Mouse (Mus musculus): Measurements from ENCODE around the gene Mrps18c.

Mrps18c gene

DNA sequence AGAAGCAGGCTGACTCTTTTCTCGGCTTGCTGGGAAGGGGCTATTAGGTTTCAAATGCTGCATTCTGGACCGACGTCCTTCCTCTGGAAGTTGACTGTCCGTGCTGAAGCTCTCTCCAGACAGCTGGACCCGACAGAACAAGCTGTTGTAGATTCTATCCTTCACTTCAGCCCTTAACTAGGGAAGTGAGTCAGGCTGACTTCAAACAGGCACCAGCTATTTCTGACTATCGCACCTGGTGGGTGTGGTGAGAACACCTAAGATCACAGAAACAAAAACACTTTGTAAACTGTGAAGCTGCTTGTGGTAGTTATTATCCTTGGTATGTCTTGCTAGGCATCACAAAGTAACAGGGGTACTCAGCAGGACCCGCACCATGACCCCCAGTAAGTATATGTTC is 28.1 kb downstream of the Mrps18c start:
- DNase-seq (ENCODE audit: low spot score): no peak

DNA sequence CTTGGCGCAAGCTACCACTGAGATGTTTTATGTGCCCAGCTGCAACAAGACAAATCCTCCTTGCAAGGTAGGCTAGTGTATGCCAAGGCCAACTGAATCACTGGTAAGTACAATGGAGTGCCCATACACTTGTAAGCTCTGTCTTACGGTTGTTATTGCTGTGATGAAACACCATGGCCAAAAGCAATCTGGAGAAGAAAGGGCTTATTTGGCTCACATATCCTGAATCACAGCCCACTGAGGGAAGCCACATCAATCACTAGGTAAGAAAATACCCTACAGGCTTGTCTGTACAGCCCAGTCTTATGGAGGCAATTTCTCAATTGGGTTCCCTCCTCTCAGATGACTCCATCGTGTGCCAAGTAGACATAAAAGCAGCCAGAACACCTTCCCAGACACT is 30.3 kb downstream of the Mrps18c start:
- DNase-seq (ENCODE audit: low spot score): no peak

DNA sequence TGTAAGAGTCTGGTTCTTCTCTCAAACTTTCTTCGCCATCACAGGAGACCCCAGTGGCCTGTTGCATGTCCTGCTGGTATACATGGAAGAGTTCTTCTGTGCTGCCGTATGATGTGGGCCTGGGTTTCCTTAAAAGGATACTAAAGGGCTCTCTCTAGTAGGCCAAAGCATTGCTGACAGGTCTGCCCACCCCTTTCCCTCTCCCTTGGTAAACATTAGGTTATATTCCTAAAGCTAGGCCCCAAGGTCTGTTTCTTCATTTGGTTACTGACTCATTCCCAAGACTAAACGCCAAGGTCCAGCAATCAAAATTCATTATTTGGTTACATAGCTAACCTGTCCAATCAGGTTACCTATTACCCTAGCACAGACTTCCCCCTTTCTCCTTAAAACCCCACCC is 34.3 kb downstream of the Mrps18c start:
- DNase-seq (ENCODE audit: low spot score): no peak

DNA sequence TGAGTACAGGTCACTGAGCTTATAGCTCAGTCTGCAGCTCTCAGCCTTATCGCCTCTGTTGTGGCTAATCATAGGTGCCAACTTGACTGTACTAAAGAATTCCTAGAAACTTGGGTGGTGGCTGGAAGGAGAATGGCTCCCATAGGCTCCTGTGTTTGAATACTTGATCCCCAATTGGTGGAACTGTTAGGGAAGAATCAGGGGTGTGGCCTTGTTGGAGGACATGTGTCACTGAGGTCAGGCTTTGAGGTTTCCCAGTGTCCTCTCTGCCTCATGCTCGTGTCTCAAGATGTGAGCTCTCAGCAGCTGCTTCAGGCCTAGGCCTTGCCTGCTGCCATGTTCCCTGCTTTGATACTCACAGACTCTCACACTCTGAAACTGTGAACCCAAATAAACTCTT is 35.4 kb downstream of the Mrps18c start:
- DNase-seq (ENCODE audit: low spot score): no peak

DNA sequence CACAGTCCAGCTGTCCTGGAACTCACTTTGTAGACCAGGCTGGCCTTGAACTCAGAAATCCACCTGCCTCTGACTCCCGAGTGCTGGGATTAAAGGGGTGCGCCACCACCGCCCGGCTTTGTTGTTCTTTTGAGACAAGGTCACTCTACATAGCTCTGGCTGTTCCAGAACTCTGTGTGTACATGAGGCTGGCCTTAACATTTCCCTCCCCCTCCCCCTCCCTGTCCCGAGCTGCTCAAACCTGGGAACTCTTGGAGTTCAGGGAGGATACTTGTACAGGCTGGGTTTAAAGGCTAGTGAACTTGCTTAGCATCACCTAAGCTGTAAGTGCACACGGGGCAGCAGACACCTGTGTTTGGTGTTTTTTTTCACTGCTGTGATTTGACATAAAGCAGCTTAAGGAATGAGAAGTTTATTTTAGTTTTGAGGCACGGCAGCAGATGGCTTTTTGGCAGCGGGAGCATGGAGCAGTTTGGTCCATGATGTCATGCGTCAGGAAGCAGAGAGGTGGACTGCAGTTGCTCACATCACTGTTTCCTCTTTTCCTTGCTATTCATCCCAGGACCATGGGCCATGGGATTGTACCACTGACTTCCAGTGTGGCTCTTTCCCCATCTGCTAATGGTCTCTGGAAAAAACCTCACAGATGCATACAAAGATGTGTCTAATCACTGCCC is 37.6 kb downstream of the Mrps18c start:
- DNase-seq (ENCODE audit: low spot score): no peak

DNA sequence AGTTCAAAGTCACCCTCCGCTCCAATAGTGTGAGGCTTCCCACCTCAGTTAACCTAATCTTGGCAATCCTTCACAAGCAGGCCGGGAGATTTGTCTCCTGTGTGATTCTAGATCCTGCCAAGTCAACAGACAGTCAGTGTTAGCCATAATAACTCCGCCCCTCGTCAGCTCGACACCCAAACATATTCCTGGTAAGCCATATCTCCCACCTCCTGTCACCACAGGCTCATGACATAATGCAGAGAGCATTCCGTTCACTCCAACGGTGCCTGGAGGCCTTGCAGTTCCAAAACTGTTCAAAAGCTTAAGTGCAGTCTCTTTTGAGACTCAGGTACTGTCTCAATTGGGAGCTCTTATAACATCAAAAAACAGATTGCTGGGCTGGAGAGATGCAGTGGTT is 39.5 kb downstream of the Mrps18c start:
- DNase-seq (ENCODE audit: low spot score): no peak

DNA sequence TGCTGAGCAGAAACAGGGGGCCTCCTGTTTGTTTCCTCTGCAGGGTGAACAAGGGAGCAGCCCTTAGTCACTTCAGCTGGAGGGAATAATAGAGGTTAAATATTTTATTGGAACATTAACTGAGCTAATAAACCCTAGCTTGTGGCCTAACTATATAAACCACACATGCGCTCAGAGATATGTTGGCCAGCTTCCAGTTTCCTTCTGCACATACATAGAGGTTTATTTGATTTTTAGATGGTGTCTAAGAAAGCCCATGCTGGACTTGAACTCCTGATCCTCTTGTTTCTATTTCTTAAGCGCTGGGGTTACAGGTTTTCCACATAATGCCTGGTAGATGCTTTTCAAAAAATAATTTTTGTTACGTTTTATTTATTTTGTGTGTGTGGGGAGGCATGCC is 46.1 kb downstream of the Mrps18c start:
- no peak for DNase-seq (ENCODE audit: low spot score)

DNA sequence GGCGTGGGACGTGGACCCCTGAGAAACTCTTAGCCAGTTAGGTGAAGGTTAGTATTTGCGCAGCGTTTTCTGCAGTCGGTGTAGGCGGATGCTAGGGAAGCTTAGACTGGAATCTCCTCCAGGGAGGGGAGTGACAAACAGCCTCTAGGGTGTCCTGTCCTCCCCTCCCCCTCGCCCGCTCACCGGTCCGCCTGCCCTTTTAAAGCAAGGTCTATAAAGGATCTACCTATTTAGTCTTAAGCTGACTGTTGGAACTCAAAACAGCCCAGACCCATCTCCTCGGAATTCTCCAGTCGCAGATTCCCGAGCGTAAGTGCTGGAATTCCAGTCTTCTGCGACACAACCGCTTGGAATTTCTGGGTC is 47.0 kb downstream of the Mrps18c start, which contains the start of gene Gpat3:
Gene Gpat3 (plus strand): TSS at position 229 of the 363 bp plus-strand sequence.
- DNase-seq (ENCODE audit: low spot score): no peak

DNA sequence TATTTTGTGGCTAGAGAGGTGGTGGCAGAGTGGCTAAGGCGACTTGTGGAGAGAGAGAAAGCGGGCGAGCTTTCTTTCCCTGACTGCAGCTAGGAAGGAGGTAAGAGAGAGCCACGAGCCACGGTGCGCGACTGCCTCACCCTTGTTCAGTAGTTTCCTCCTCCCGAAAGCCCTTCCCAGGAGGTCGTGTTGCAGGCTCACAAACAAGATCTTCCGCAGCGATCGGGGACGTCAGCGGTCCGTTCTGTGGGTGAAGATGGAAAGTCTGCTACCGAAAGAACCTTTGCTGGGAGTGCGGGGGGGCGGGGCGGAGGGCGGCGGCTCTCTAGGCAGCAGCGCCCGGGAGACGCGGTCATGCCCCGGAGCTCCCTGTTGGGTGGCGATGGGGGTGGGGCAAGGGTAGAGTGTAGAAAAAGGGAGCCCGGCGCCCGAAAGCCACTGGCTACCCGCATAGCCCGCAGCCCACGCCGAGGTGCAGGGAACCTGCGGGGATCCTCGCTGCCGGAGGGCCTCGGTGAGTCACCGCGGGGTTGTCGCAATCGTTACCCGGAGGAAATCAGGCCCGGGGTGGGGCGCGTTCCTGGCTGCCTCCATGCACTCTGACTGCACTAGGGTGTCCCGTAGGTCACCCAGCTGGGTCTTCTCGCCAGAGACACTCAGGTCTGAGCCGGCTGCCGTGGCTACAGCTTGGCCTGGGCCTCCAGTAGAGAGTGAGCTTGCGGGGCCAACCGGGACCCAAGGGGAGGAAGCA is 47.6 kb downstream of the Mrps18c start:
- DNase-seq (ENCODE audit: low spot score): peak; percentile 54

DNA sequence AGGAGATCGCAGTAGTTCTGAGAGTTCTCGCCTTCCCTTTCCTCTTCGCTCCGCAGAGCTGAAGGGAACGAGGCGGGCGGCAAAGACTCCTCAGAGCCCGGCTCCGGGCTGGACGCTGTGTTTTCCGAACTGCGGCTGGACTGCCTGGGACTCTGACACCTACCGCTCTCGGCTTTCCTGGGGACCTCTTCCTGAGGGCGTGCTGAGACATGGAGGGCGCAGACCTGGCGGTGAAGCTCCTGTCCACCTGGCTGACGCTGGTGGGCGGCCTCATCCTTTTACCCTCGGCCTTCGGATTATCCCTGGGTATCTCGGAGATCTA is 48.1 kb downstream of the Mrps18c start:
- DNase-seq (ENCODE audit: low spot score): no peak

DNA sequence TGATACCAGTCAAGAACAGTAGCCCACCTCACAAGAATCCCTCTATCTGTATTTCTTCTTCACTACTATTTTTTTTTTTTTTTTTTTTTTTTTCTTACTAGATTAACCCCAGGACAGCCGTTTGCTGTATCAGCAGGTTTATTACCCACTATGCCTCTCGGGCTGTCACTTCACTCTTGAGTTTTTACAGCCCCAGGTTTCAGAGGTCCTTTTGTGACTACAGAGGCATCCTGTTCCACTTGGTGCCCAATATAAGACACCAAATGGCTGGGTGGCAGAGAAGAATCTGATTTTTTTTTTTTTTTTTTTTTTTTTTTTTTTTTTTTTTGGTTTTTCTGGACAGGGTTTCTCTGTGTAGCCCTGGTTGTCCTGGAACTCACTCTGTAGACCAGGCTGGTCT is 48.7 kb downstream of the Mrps18c start:
- DNase-seq (ENCODE audit: low spot score): no peak

DNA sequence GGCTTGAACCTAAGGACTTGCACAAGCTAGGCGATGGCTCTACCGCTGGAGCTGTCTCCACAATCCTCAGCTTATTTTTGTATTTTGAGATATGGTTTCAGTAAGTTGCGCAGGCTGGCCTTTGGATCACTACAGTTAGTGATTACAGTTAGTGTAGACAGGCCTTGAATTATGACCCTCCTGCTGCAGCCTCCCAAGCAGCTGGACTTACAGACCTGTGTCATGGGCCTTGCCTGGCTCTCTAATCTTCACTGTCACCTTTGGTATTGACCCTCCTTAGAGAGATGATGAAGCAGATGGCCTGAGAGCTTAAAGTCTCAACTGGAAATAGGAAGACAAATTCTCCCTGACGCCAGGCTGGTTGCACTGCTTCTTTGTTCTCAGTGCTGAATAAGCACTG is 55.5 kb downstream of the Mrps18c start:
- DNase-seq (ENCODE audit: low spot score): no peak
